Mouse (Mus musculus) brain, adult 2 months (tissue): ENCODE measurements around the gene Ceacam2.
A peak's percentile ranks its signal among the peaks of the same experiment; 100 is the strongest.
"Not testable (repeated sequence)": the region's sequence is repeated elsewhere in the genome, so short reads cannot be mapped to it uniquely, and the experiment has no call there.

ENCODE experiments used
- DNase-seq: peaks from one replicate; pipeline ENCODE4 v3.0.0; 2011; ENCODE audit warnings: low read depth, low spot score

The Ceacam2 gene

DNA sequence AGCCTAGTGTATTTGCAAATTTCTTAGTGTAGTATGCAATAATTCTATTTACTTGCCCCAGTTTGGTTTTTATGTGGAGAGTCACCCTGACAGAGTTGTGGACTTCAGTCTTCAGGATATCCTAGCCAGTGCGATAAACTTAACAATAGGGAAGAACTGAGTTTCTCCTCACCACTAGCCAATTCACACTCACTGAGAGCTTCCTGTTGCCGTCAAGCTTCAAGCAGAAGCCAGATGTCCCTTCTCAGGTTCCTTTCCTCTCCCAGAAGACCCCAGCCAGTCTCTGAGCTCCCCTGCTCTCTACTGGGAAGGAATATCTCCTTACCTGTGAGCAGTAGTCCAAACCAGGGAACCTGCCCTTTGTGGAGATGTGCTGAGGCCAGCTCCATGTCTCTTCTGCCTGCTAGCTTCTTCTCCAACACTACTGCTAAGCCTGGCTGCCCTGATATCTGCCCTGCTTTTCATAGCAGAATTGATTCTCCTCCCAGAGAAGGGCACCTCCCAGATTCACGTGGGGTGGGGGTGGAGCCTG is at the start of gene Ceacam2:
Gene Ceacam2, minus strand, starts transcription at position 482 of the 532 bp plus-strand sequence.
- not testable (repeated sequence) for DNase-seq

- no peak for DNase-seq
Observed at GRCm38 (mm10) chr7:25585351-25586204, 45.9 kb upstream of the Ceacam2 start.

DNA sequence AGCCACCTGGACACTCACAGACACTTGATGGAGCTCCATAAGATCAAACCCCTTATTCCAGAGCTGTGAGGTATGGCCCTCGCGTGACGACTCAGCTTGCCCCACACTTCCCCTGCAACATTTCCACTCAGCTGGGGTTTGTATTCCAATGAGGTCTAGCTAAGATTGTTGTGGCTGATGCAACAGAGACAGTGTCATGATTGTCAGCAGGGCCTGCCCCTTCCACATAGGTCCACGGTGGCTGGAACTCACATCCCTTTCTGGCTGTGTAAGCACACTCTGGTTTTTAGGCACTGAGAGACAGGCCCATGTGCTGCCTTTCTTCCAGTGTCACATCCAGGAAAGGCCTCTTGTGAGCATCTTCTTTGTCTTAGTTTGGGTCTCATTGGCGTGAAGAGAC is 45.0 kb upstream of the Ceacam2 start:
- DNase-seq, result no peak

- DNase-seq, result no peak
Observed at GRCm38 (mm10) chr7:25582301-25582810, 42.7 kb upstream of the Ceacam2 start.

DNA sequence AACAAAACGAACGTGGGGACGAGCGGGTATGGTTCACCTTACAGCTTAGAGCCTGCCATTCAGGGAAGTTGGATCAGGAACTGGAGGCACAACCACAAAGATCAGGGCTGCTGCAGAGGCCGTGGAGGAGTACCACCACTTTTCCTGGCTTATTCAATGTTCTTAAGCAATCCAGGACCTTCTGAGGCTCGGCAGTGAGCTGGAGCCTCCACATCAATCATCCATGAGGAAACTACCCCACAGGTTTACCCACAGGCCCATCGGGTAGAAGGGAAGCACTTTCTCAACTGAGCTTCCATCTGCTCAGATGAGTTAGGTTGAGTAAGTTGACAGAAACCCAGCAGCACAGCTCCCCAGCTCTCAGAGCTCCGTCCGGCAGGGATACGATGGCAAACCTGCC is 39.8 kb upstream of the Ceacam2 start:
- no peak for DNase-seq

DNA sequence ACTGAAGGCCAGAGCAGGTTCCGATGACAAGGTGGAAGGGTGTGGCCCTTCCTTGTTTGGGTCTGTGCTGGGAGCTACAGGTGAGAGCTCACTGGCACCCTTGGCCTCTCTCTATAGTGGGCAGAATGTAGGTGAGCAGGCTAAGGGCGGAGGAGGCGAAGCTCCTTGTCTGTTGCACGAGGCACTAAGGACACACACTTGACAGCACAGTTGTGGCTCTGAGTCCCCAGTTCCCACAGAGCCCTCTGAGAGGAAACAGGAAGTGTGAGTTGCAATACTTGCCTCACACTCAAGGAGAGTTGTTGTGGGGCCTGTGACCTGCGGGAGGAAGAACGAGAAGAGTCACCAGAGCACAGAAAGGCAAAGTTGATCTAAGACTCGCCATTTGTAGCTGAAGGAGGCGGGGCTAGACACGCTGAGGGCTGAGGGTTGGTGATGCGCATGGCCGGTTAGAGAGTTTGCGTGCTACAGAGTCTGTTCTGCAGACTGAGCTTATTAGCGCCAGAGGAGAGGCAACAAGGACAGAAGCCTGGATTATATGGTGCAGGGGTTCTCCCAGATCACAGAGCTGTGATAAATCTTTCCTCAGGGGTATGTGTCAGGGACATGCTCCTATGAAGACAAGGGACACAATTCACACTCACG is 37.3 kb upstream of the Ceacam2 start:
- DNase-seq, result not testable (repeated sequence)

DNA sequence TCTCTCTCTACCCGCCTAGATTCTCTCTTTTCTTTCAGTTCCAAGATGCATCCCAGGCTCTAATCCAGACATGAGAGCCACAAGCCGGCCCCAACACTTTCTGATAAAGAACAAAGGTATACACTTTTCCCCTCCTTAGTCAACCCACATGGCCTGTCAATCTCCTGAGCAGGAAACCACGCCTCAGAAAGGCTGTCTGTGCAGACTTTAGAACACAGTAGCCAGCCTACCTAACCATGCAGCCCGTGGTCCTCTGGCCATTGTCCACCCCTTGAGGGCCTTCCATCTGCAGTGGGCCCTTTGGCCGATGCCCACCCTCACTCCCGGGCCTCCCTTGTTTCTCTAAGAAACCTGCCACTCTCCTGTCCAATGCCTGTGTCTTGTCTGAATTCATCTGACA is 36.7 kb upstream of the Ceacam2 start:
- not testable (repeated sequence) for DNase-seq

GRCm38 (mm10) chr7:25575870-25576269 is 36.2 kb upstream of the Ceacam2 start:
- DNase-seq, result peak; percentile 13

GRCm38 (mm10) chr7:25575105-25575504 is 35.4 kb upstream of the Ceacam2 start:
- DNase-seq, result no peak

- DNase-seq, result not testable (repeated sequence)
Observed at GRCm38 (mm10) chr7:25573806-25574205, 34.1 kb upstream of the Ceacam2 start.

DNA sequence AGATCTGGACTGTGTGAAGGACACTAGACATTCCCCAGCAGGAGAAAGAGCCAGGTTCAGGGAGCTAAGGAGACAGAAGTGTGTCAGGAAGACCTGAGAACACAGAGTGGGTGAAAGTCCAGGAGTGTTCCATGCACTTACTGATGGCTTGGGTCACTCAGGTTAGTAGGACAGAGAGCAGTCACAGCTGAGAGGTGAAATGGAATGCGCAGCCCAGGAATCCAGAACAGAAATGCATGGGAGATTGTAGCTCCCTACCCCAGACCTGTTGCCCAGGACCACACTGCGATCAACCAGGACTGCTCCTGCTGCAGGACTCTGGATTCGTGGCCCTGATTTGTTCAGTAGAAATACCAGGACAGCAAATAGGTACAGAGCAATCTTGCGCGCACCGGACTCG is 29.1 kb upstream of the Ceacam2 start:
- DNase-seq, result no peak

DNA sequence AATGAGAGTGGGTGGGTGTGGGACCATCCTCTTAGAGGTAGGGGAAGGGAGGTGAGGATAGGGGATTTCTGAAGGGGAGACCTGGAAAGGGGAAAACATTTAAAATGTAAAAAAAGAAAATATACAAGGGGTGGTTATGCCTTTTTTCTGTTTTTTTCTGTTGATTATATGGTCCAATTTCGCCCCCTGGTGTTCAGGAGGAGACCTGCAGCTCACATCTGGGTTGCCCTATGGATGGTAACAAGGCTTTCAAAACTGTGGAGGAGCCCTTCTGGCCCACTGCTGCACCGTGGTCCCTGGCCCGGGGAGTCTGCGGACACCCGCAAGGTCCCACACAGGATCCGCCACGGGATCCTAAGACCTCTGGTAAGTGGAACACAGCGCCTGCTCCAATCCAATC is 1.8 kb upstream of the Ceacam2 start:
- DNase-seq, result peak; percentile 2

GRCm38 (mm10) chr7:25539954-25540353 is 297 bp upstream of the Ceacam2 start:
- not testable (repeated sequence) for DNase-seq

- no peak for DNase-seq
Observed at GRCm38 (mm10) chr7:25530837-25531236, 8.8 kb downstream of the Ceacam2 start.

DNA sequence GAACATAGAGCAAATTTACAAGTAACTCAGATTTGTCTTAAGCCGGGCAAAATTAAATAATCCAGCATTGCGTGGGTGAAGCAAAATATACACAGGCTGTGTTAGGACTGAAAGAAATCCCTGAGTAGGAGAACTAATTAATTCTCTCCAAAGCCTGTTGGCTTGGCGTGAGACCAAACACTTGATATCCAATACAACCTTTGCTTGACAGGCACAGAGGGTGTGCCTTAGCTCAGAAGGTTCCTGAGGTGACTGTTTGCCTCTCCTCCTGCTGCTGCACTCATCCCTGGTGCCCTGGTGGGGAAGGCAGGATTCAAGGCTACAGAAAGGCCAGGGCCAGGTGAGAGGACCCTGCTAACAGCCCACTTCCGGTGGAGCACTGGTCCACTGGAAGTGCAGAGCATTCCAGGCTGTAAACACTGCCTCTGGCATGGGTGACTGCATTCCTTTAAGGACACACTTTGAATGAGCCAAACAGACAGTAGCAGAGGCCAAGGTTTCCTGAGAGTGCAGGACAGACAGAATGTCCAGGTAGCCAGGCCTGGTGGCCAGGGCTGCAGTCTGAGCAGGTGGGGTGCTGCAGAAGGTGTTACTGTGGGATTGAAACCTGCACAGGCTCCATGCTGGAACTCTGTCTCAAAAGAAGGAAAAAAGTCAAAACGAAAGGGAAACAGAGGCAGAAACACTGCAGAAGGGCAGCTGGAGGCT is 23.4 kb downstream of the Ceacam2 start:
- DNase-seq, result not testable (repeated sequence)

DNA sequence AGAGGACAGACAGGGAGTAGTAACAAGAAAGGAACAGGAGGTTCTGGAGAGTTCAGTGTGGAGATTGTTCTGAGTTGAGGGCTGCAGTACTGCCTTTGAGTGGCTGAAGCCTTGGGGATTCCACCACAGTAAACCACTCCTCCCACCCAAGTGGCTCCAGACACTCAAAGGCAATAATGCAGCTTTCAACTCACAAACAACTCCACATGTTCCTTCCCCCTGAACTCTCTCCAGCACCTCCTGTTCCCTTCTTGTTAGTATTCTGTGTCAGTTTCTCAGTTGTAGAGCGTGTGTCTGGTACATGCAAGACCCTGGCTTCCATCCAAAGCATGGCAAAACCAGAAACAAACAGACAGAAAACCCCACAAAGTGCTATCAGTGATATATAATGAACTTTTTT is 24.0 kb downstream of the Ceacam2 start:
- peak; percentile 3 for DNase-seq

DNA sequence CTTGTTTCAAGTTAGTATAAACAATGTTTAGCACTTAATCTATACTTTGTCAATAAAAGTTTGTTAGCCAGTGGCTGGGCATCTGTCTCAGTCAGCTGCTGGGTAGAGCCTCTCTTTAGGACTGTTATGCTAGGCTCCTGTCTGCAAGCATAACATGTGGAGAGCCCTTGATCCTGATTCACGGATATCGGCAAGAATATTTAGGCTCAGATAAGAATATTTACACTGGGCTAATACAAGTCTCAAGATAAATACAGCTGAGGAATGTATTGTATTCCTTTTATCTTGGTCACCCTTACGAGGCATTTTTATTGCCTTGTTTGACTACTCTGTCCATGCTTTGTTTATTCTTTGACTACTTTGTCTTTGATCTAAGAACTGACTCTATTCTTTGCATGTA is 29.7 kb downstream of the Ceacam2 start:
- DNase-seq, result no peak

GRCm38 (mm10) chr7:25494649-25495048 is 45.0 kb downstream of the Ceacam2 start:
- no peak for DNase-seq

DNA sequence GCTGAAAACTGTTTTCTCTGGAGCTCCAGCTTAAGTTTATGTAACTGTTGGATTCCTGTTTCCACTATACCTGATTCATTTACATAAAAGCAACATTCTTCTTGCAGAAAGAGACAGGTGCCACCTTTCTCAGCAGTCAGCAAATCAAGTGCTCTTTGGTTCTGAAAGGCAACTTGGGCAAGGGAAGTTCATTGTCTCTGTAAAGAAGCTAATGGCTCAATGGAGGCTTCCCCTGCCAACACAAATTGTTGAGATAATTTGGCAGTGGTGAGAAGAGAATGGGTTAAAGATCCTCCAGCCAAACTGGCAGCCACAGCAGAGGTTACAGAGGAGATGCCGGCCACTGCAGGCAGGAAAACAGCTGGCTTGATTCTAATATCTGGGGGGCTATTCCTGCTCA is 49.0 kb downstream of the Ceacam2 start:
- DNase-seq, result not testable (repeated sequence)

- not testable (repeated sequence) for DNase-seq
Observed at GRCm38 (mm10) chr7:25489382-25489781, 50.3 kb downstream of the Ceacam2 start.

- DNase-seq, result peak; percentile 12
Observed at GRCm38 (mm10) chr7:25486186-25486585, 53.5 kb downstream of the Ceacam2 start.

- DNase-seq, result no peak
Observed at GRCm38 (mm10) chr7:25485061-25485460, 54.6 kb downstream of the Ceacam2 start.
